Mouse (Mus musculus) CH12.LX (cell line): ENCODE data around the gene Taf5. TPM values are rescaled to one million over a fixed set of nuclear protein-coding genes. Genes with fewer than 3 reads are reported as not detected.

Source experiments
- DNase-seq: peaks from one replicate; pipeline ENCODE4 v3.0.0-alpha.2; 2013; ENCODE audit errors: extremely low read depth
- H3K27ac ChIP-seq: 2 replicates; pipeline ENCODE4 v1.5.1; 2012; ENCODE audit warnings: low read depth, mild to moderate bottlenecking, control low read depth, moderate library complexity; ENCODE audit not compliant: insufficient read depth
- H3K27me3 ChIP-seq: replicated peaks from 2 replicates; pipeline ENCODE3; 2012; ENCODE audit warnings: inconsistent platforms
- H3K36me3 ChIP-seq, 2 experiments: replicated peaks in 1 of 2; 2 replicates each; pipeline versions ENCODE3 to v1.6.1; 2012; ENCODE audit warnings: inconsistent platforms in 1 of 2, low read length in 1 of 2, mild to moderate bottlenecking in 1 of 2, mixed read lengths in 1 of 2, moderate library complexity in 1 of 2; ENCODE audit not compliant: control insufficient read depth in 1 of 2, insufficient read depth in 1 of 2
- H3K4me1 ChIP-seq, 2 experiments: 2 replicates each; pipeline ENCODE4 v1.6.1; 2012; ENCODE audit warnings: inconsistent platforms in 1 of 2, moderate library complexity in 1 of 2; ENCODE audit not compliant: insufficient read depth in 2 of 2, control insufficient read depth in 1 of 2
- H3K4me2 ChIP-seq: 2 replicates; pipeline ENCODE4 v1.6.1; 2012; ENCODE audit warnings: low read depth, mild to moderate bottlenecking, control low read depth; ENCODE audit not compliant: poor library complexity, insufficient read depth, severe bottlenecking
- H3K4me3 ChIP-seq, 3 experiments: fragments of 150-350 bp in 1 of 3; sonication (generic) in 1 of 3; replicated peaks in 1 of 3; 2 replicates each; pipeline versions ENCODE3 to v1.5.1; 2011 to 2012; ENCODE audit warnings: low read depth in 2 of 3, low read length in 2 of 3, mild to moderate bottlenecking in 2 of 3, moderate library complexity in 2 of 3, control low read depth in 1 of 3, improper control_type of control experiment in 1 of 3, inconsistent platforms in 1 of 3, mixed read lengths in 1 of 3; ENCODE audit not compliant: poor library complexity in 1 of 3
- H3K79me2 ChIP-seq: replicated peaks from 2 replicates; pipeline ENCODE4 v1.6.1; 2012; ENCODE audit warnings: mild to moderate bottlenecking, moderate library complexity; ENCODE audit not compliant: control insufficient read depth, poor library complexity, insufficient read depth, severe bottlenecking; ENCODE audit errors: extremely low read depth
- H3K9ac ChIP-seq: 2 replicates; pipeline ENCODE4 v1.6.1; 2012; ENCODE audit warnings: low read depth, mild to moderate bottlenecking, control low read depth, moderate library complexity; ENCODE audit not compliant: insufficient read depth
- H3K9me3 ChIP-seq: replicated peaks from 2 replicates; pipeline ENCODE3; 2012; ENCODE audit warnings: low read length, inconsistent platforms, mixed read lengths
- BHLHE40 ChIP-seq: IDR thresholded peaks from 2 replicates; pipeline ENCODE4 v1.6.1; 2011; ENCODE audit warnings: mild to moderate bottlenecking, low read depth, low read length, improper control_type of control experiment
- E2F4 ChIP-seq: IDR thresholded peaks from 2 replicates; pipeline ENCODE4 v1.6.1; 2011; ENCODE audit warnings: low read depth, low read length, improper control_type of control experiment; ENCODE audit not compliant: insufficient replicate concordance
- ELF1 ChIP-seq: IDR thresholded peaks from 2 replicates; pipeline ENCODE4 v1.6.1; 2014; ENCODE audit warnings: low read depth, mild to moderate bottlenecking, inconsistent platforms, low read length, improper control_type of control experiment
- EP300 ChIP-seq: IDR thresholded peaks from 2 replicates; pipeline ENCODE4 v1.6.1; 2011; ENCODE audit warnings: low read length, improper control_type of control experiment
- ETS1 ChIP-seq: conservative IDR thresholded peaks from 2 replicates; pipeline ENCODE4 v1.6.1; 2012; ENCODE audit warnings: low read depth, mild to moderate bottlenecking, inconsistent platforms, low read length, improper control_type of control experiment, moderate library complexity
- HCFC1 ChIP-seq: IDR thresholded peaks from 2 replicates; pipeline ENCODE4 v1.6.1; 2012; ENCODE audit warnings: low read depth, mild to moderate bottlenecking, inconsistent platforms, low read length, improper control_type of control experiment
- JUN ChIP-seq: IDR thresholded peaks from 2 replicates; pipeline ENCODE4 v1.6.1; 2011; ENCODE audit warnings: low read depth, mild to moderate bottlenecking, low read length, improper control_type of control experiment, moderate library complexity; ENCODE audit not compliant: insufficient read depth
- JUND ChIP-seq: conservative IDR thresholded peaks from 2 replicates; pipeline ENCODE4 v1.6.1; 2011; ENCODE audit warnings: low read depth, low read length, improper control_type of control experiment
- KAT2A ChIP-seq: IDR thresholded peaks from 2 replicates; pipeline ENCODE4 v1.6.1; 2012; ENCODE audit warnings: low read length, improper control_type of control experiment, inconsistent platforms; ENCODE audit not compliant: insufficient replicate concordance
- MAFK ChIP-seq: IDR thresholded peaks from 2 replicates; pipeline ENCODE4 v1.6.1; 2011; ENCODE audit warnings: low read length, improper control_type of control experiment; ENCODE audit not compliant: insufficient replicate concordance
- MAX ChIP-seq: IDR thresholded peaks from 2 replicates; pipeline ENCODE4 v1.6.1; 2011; ENCODE audit warnings: low read length, improper control_type of control experiment
- MAZ ChIP-seq: IDR thresholded peaks from 2 replicates; pipeline ENCODE4 v1.6.1; 2012; ENCODE audit warnings: low read depth, mild to moderate bottlenecking, inconsistent platforms, low read length, improper control_type of control experiment, moderate library complexity
- MEF2A ChIP-seq: IDR thresholded peaks from 2 replicates; pipeline ENCODE4 v1.6.1; 2014; ENCODE audit warnings: low read depth, mild to moderate bottlenecking, inconsistent platforms, low read length, improper control_type of control experiment, borderline replicate concordance
- MYC ChIP-seq: IDR thresholded peaks from 2 replicates; pipeline ENCODE4 v1.6.1; 2011; ENCODE audit warnings: low read depth, mild to moderate bottlenecking, improper control_type of control experiment, low read length
- NRF1 ChIP-seq: IDR thresholded peaks from 2 replicates; pipeline ENCODE4 v1.6.1; 2014; ENCODE audit warnings: low read depth, mild to moderate bottlenecking, inconsistent platforms, low read length, improper control_type of control experiment, moderate library complexity
- POLR2A ChIP-seq: IDR thresholded peaks from 2 replicates; pipeline ENCODE4 v1.6.1; 2011; ENCODE audit warnings: low read depth, mild to moderate bottlenecking, improper control_type of control experiment, low read length
- RAD21 ChIP-seq: IDR thresholded peaks from 2 replicates; pipeline ENCODE4 v1.6.1; 2011; ENCODE audit warnings: low read depth, mild to moderate bottlenecking, low read length, improper control_type of control experiment, moderate library complexity
- RCOR1 ChIP-seq: conservative IDR thresholded peaks from 2 replicates; pipeline ENCODE4 v1.6.1; 2012; ENCODE audit warnings: low read depth, mild to moderate bottlenecking, inconsistent platforms, low read length, improper control_type of control experiment
- TBP ChIP-seq: conservative IDR thresholded peaks from 2 replicates; pipeline ENCODE4 v1.6.1; 2011; ENCODE audit warnings: low read depth, low read length, improper control_type of control experiment
- TCF12 ChIP-seq: IDR thresholded peaks from 2 replicates; pipeline ENCODE4 v1.6.1; 2014; ENCODE audit warnings: low read depth, mild to moderate bottlenecking, inconsistent platforms, low read length, improper control_type of control experiment
- USF1 ChIP-seq: IDR thresholded peaks from 2 replicates; pipeline ENCODE4 v1.6.1; 2014; ENCODE audit warnings: low read depth, mild to moderate bottlenecking, inconsistent platforms, low read length, improper control_type of control experiment
- USF2 ChIP-seq: conservative IDR thresholded peaks from 2 replicates; pipeline ENCODE4 v1.6.1; 2011; ENCODE audit warnings: low read depth, low read length, improper control_type of control experiment
- ZC3H11A ChIP-seq: IDR thresholded peaks from 2 replicates; pipeline ENCODE4 v1.6.1; 2012; ENCODE audit warnings: low read depth, mild to moderate bottlenecking, inconsistent platforms, low read length, improper control_type of control experiment
- ZKSCAN1 ChIP-seq: IDR thresholded peaks from 2 replicates; pipeline ENCODE4 v1.6.1; 2012; ENCODE audit warnings: low read depth, inconsistent platforms, low read length, improper control_type of control experiment, borderline replicate concordance
- ZMIZ1 ChIP-seq: IDR thresholded peaks from 2 replicates; pipeline ENCODE4 v1.6.1; 2012; ENCODE audit warnings: low read depth, mild to moderate bottlenecking, inconsistent platforms, low read length, improper control_type of control experiment
- ZNF384 ChIP-seq: IDR thresholded peaks from 2 replicates; pipeline ENCODE4 v1.6.1; 2012; ENCODE audit warnings: low read depth, low read length, improper control_type of control experiment, inconsistent platforms
- dilution Hi-C: fragments of 300-500 bp; cut with MboI; formaldehyde crosslinking; loops from 2 replicates; pipeline ENCODE4 v1.14.3; 2020; ENCODE audit warnings: low sequenced_read_pairs; ENCODE audit not compliant: extremely low pct_unique_long_range_greater_than_20kb, extremely low pct_ligation_motif_present
- in situ Hi-C: fragments of 300-500 bp; cut with MboI; formaldehyde crosslinking; loops from 3 replicates; pipeline ENCODE4 v1.14.3; 2019; ENCODE audit warnings: low sequenced_read_pairs, low pct_ligation_motif_present, low pct_unique_long_range_greater_than_20kb, mixed read lengths
- polyA plus RNA-seq: library from polyadenylated mRNA; unstranded; fragments of >175 nt; gene quantifications from 2 replicates; pipeline ENCODE4 v1.2.1, GENCODE M21; 2012; ENCODE audit warnings: low read depth; ENCODE audit not compliant: insufficient read length
- total RNA-seq, 2 experiments: library from RNA; depleted of rRNA; stranded (reverse); fragments of 300-350 nt in 1 of 2; fragments of >200 nt in 1 of 2; gene quantifications; 2 replicates each; pipeline ENCODE4 v1.2.3; 2012 to 2014

The Taf5 gene
- total and polyA plus RNA-seq, 3 experiments: 10.0 to 13.7 (median 10.5) TPM

DNA sequence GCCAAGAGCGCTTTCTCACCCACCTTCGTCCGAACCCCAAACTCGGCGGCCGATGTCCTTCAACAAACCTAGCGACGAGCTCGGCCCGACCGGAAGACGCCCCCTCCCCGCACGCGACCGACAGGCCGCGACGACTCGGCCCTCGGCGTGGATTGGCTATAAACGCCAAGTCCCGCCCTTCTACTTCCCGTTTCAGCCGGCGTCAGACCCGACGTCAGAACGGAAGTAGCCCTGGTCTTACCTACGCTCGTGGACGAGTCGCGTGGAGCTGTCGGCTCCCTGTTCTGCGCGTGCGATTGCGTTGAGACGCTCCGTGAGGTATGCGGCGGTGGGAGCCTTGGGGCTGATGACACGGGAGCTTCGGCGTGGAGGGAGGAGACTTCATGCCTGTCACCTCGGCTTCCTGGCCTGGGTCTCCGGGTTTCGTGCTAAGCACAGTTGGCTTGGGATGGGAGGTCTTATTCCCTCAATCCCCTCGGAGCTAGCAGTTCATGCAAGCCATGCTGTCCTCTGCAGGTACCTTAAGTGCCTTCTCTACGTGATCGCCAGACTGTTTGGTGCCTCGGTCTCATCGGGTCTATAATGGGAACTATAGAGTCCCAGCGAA, 23.1 kb downstream of the Taf5 start, which contains the start of the genes Usmg5 and Pdcd11 (continued):
- TF ChIP-seq BHLHE40: peak; percentile 97
- no peak for TF ChIP-seq JUN
- no peak for TF ChIP-seq USF2
- no peak for TF ChIP-seq USF1
- TF ChIP-seq MAFK: no peak
- TF ChIP-seq TCF12: peak; percentile 72
- TF ChIP-seq RCOR1: no peak
- TF ChIP-seq POLR2A: peak; percentile 98
- TF ChIP-seq MYC: peak; percentile 90

DNA sequence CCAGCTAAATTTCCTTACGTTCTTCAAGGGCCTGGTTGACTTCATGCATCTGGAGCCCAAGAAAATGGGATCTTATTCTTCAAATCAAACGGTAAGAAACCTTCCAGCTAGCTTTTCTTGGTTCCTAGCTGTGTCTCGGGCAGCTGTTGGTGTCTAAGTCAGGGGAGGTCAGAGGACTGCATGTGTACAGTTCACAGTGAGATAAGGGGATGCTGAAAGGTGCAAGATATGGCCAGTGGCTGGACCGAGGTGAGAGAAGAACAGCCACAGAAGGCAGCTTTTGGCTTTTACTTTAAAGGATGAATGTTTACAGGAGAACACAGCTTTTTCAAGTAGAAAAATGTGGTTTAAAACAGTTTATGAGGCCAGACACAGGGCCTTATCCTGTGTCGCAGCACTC, 33.5 kb downstream of the Taf5 start:
- TF ChIP-seq ZMIZ1: no peak
- TF ChIP-seq E2F4: no peak
- TF ChIP-seq RAD21: no peak
- no peak for TF ChIP-seq MAZ
- TF ChIP-seq MEF2A: no peak
- no peak for TF ChIP-seq NRF1
- no peak for TF ChIP-seq TBP
- no peak for TF ChIP-seq POLR2A
- TF ChIP-seq, all 38 proteins: peak for 0
- Histone ChIP-seq H3K27ac (no peak overlapping the region), H3K9me3 (no peaks in the 10 kb centered on the region), H3K36me3 (peaks cover 88 to 99% of the 10 kb centered on the region in 2 experiments), H3K4me3 (no peak overlapping the region), H3K79me2 (no peaks in the 10 kb centered on the region; the same call in 1 of the 2 replicates), H3K4me1 (no peaks in the 10 kb centered on the region), H3K27me3 (no peaks in the 10 kb centered on the region), H3K4me2 (no peak overlapping the region), H3K9ac (no peak overlapping the region)
- dilution Hi-C loops: no loop called here
- no peak for DNase-seq
- in situ Hi-C loops: no loop called here

DNA sequence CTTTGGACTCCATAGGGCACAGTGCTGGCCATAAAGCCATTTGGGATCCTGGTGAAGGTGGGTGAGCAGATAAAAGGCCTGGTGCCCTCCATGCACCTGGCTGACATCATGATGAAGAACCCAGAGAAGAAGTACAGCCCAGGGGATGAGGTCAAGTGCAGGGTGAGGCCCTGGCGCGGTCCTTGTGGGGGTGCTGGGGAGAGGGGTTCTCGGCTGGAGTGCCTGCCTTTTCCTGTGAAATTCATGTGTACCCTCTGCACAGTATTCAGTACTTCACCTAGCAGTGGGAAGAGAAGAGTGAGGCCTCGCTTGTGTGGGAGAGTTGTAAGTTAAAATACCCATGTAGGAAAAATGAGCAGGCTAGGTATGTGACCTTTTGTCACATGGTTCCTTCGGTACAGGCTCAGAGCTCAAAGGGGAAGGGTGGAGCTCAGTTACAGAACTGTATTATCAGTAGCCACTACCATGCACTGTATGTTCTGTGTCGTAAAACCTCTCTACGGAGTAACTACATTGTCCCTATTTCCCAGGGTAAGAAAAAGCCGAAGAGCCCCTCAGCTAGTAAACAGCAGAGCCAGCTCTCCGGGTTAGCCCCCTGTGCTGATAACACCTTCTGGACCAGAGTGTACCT, 37.2 kb downstream of the Taf5 start:
- no peak overlapping the region for H3K9ac ChIP-seq
- TF ChIP-seq ZC3H11A (no peak), RCOR1 (no peak), ZNF384 (no peak), NRF1 (no peak), MAX (no peak), BHLHE40 (no peak), ETS1 (no peak), ZKSCAN1 (no peak), EP300 (no peak), ELF1 (no peak), KAT2A (no peak), JUND (no peak), MAZ (no peak), ZMIZ1 (no peak), JUN (no peak), HCFC1 (no peak)
- no peaks in the 10 kb centered on the region; the same call in 1 of the 2 replicates for H3K79me2 ChIP-seq
- no peaks in the 10 kb centered on the region for H3K4me1 ChIP-seq
- dilution Hi-C loops: no loop called here
- H3K36me3 ChIP-seq: peaks cover 91 to 99% of the 10 kb centered on the region in 2 experiments
- no peaks in the 10 kb centered on the region for H3K27me3 ChIP-seq
- no peak for DNase-seq
- H3K4me2 ChIP-seq: no peak overlapping the region
- in situ Hi-C loops: no loop called here
- H3K27ac ChIP-seq: no peak overlapping the region
- no peaks in the 10 kb centered on the region for H3K9me3 ChIP-seq
- H3K4me3 ChIP-seq: no peak overlapping the region
